Mouse (Mus musculus) lung, embryonic 16.5 days (tissue): ENCODE results near the gene Atl3. TPM values are rescaled to one million over a fixed set of nuclear protein-coding genes. Genes with fewer than 3 reads are reported as not detected.

ENCODE experiments used
- ATAC-seq: fragments of 200-750 bp; cut with Nextera tagmentation; 2 replicates; pipeline ENCODE4 v1.8.0; 2017; ENCODE audit warnings: low read depth, mild to moderate bottlenecking, moderate library complexity
- H3K27ac ChIP-seq: fragments of 300-500 bp; sonication (generic); 2 replicates; pipeline ENCODE4 v1.5.1; 2014; ENCODE audit warnings: mild to moderate bottlenecking, control low read depth, low read length
- H3K27me3 ChIP-seq: fragments of 300-500 bp; sonication (generic); 2 replicates; pipeline ENCODE4 v1.6.1; 2014; ENCODE audit warnings: low read depth, low read length, mixed read lengths; ENCODE audit not compliant: control insufficient read depth, insufficient read depth
- H3K36me3 ChIP-seq: fragments of 300-500 bp; sonication (generic); 2 replicates; pipeline ENCODE4 v1.6.1; 2014; ENCODE audit warnings: low read length; ENCODE audit not compliant: control insufficient read depth, insufficient read depth
- H3K4me1 ChIP-seq: fragments of 300-500 bp; sonication (generic); replicated peaks from 2 replicates; pipeline ENCODE4 v1.6.1; 2014; ENCODE audit warnings: low read length, mixed read lengths; ENCODE audit not compliant: control insufficient read depth, insufficient read depth
- H3K4me2 ChIP-seq: fragments of 300-500 bp; sonication (generic); 2 replicates; pipeline ENCODE4 v1.6.1; 2014; ENCODE audit warnings: low read depth, low read length, control low read depth
- H3K4me3 ChIP-seq: fragments of 300-500 bp; sonication (generic); 2 replicates; pipeline ENCODE4 v1.5.1; 2014; ENCODE audit warnings: mild to moderate bottlenecking, low read length, control low read depth
- H3K9ac ChIP-seq: fragments of 300-500 bp; sonication (generic); 2 replicates; pipeline ENCODE4 v1.6.1; 2014; ENCODE audit warnings: low read length, control low read depth
- H3K9me3 ChIP-seq: fragments of 300-500 bp; sonication (generic); 2 replicates; pipeline ENCODE4 v1.6.1; 2016; ENCODE audit warnings: low read length; ENCODE audit not compliant: control insufficient read depth
- WGBS: fragments of 180-500 bp; shearing (Covaris S2); extraction: QIAGEN DNeasy Blood & Tissue Kit; methylation state at CpG from one replicate; pipeline ENCODE4 v1.1.7; 2014; 5-methylcytosine and 5-hydroxymethylcytosine counted together
- polyA plus RNA-seq: library from polyadenylated mRNA; unstranded; fragments of >200 nt; fragmentation: Nextera tagmentation; extraction: Ambion mirVana; gene quantifications from 2 replicates; pipeline ENCODE4 v1.2.1, GENCODE M21; 2015

Gene Atl3
- polyA plus RNA-seq, 1 experiment from 2014 or later = 17.2 TPM

DNA sequence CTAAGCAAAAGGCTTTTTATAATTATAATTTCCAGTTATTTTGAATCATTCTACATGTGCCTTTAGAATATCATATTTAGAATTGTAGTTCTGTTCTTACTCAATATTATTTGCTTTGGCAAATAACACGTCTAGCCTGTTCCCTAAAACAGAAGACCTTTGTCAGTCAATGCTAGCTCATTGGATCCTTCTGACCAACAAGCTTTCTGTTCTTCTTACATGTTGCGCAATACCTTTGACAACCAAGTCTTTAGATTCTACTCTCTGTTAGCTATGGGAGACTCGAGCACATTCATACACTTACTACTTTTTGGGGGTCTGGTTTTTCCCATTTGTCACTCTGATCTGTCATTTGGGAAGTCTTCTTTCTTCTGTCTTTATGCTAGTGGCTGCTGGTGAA lies 27.8 kb downstream of the Atl3 start:
- H3K9me3 ChIP-seq = peaks cover 2% of the 10 kb centered on the region; the same call in 1 of the 2 replicates
- no peak overlapping the region for H3K4me2 ChIP-seq
- H3K27ac ChIP-seq = no peak overlapping the region
- no peaks in the 10 kb centered on the region for H3K4me1 ChIP-seq
- no peak overlapping the region for H3K9ac ChIP-seq
- ATAC-seq = no peak
- no peak overlapping the region for H3K4me3 ChIP-seq
- WGBS = 84% methylated on average over 3 of the region's 3 CpGs
- peaks cover 31% of the 10 kb centered on the region for H3K36me3 ChIP-seq
- no peaks in the 10 kb centered on the region for H3K27me3 ChIP-seq

DNA sequence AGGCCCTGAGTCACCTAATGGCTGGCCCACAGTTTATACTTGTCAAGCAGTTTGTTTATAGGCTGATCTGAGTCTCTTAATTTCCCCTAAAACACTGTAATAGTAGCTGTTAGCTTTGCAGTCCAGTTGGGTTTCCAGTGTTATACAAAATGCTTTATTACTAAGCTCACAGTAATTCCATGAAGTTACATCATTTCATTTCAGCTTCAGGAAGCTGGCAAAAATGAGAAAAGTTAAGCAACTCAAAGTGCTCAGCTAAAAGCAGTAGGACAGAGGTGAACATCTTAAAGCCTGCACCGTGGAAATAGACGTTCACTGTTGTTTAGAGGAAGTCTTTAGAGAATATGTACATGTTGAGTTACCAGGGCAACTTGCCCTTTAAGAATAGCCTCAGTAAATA lies 29.0 kb downstream of the Atl3 start:
- peaks cover 29% of the 10 kb centered on the region for H3K36me3 ChIP-seq
- no peak overlapping the region for H3K27ac ChIP-seq
- ATAC-seq = no peak
- H3K4me1 ChIP-seq = no peaks in the 10 kb centered on the region
- 94% methylated on average over 2 of the region's 2 CpGs for WGBS
- no peak overlapping the region for H3K9ac ChIP-seq
- H3K4me2 ChIP-seq = no peak overlapping the region
- no peak overlapping the region for H3K4me3 ChIP-seq
- no peaks in the 10 kb centered on the region for H3K27me3 ChIP-seq
- H3K9me3 ChIP-seq = peaks cover 2% of the 10 kb centered on the region; the same call in 1 of the 2 replicates

GRCm38 (mm10) chr19:7523292-7523691 lies 29.5 kb downstream of the Atl3 start:
- Histone ChIP-seq H3K9me3 (peaks cover 2% of the 10 kb centered on the region; the same call in 1 of the 2 replicates), H3K4me2 (no peak overlapping the region), H3K4me3 (no peak overlapping the region), H3K4me1 (no peaks in the 10 kb centered on the region), H3K9ac (no peak overlapping the region), H3K36me3 (peaks cover 28% of the 10 kb centered on the region), H3K27me3 (no peaks in the 10 kb centered on the region), H3K27ac (no peak overlapping the region)
- no peak for ATAC-seq
- 88% methylated on average over 1 of the region's 1 CpGs for WGBS

GRCm38 (mm10) chr19:7523781-7524180 lies 29.9 kb downstream of the Atl3 start:
- Histone ChIP-seq H3K4me1 (no peaks in the 10 kb centered on the region), H3K9me3 (peaks cover 2% of the 10 kb centered on the region; the same call in 1 of the 2 replicates)

DNA sequence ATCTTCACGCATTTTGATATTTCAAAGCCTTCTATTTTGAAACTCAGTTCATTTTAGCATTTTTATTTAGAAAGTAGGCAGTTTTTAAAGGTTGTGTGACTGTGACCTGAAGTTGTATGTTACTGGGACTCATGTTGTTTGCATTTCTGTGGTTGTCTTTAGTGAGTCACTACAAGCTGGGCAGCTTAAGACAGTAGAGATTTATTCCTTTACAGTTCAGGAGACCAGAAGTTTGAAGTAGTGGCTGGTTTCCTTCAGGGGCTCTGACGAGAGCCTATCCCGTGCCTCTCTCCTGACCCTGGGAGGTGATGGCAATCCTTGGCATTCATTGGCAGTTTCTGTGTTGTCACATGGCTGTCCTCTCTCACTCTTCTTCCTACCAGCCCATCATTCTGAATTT lies 31.0 kb downstream of the Atl3 start:
- no peak for ATAC-seq
- H3K27me3 ChIP-seq = no peaks in the 10 kb centered on the region
- no peak overlapping the region for H3K27ac ChIP-seq
- H3K36me3 ChIP-seq = peaks cover 31% of the 10 kb centered on the region
- H3K9ac ChIP-seq = no peak overlapping the region
- no peaks in the 10 kb centered on the region for H3K4me1 ChIP-seq
- no peak overlapping the region for H3K4me3 ChIP-seq
- 69% methylated on average over 3 of the region's 3 CpGs for WGBS
- H3K4me2 ChIP-seq = no peak overlapping the region
- H3K9me3 ChIP-seq = peaks cover 2% of the 10 kb centered on the region; the same call in 1 of the 2 replicates

More at GRCm38 (mm10) chr19:7523781-7524180, 29.9 kb downstream of the Atl3 start:
- Histone ChIP-seq H3K4me2 (no peak overlapping the region), H3K9ac (no peak overlapping the region), H3K27me3 (no peaks in the 10 kb centered on the region), H3K36me3 (peaks cover 28% of the 10 kb centered on the region), H3K4me3 (no peak overlapping the region), H3K27ac (no peak overlapping the region)
- ATAC-seq = no peak

- Histone ChIP-seq H3K27me3 (no peaks in the 10 kb centered on the region), H3K27ac (no peak overlapping the region), H3K4me1 (no peaks in the 10 kb centered on the region), H3K9ac (no peak overlapping the region), H3K4me3 (no peak overlapping the region), H3K36me3 (peaks cover 23% of the 10 kb centered on the region), H3K9me3 (no peaks in the 10 kb centered on the region), H3K4me2 (no peak overlapping the region)
- ATAC-seq = peak; percentile 52; the same call in 1 of the 2 replicates
- 53% methylated on average over 7 of the region's 7 CpGs for WGBS
Observed at GRCm38 (mm10) chr19:7528639-7529428, 35.0 kb downstream of the Atl3 start.

GRCm38 (mm10) chr19:7531906-7532305 lies 38.1 kb downstream of the Atl3 start:
- no peak overlapping the region for H3K27ac ChIP-seq
- no peak overlapping the region for H3K4me3 ChIP-seq
- no peaks in the 10 kb centered on the region for H3K9me3 ChIP-seq
- 91% methylated on average over 5 of the region's 5 CpGs for WGBS
- H3K9ac ChIP-seq = no peak overlapping the region
- no peaks in the 10 kb centered on the region for H3K27me3 ChIP-seq
- ATAC-seq = no peak
- peaks cover 27% of the 10 kb centered on the region for H3K36me3 ChIP-seq
- H3K4me1 ChIP-seq = no peaks in the 10 kb centered on the region
- no peak overlapping the region for H3K4me2 ChIP-seq

- H3K4me3 ChIP-seq = no peak overlapping the region
- H3K27me3 ChIP-seq = no peaks in the 10 kb centered on the region
- H3K9me3 ChIP-seq = no peaks in the 10 kb centered on the region
- 83% methylated on average over 5 of the region's 5 CpGs for WGBS
- H3K4me1 ChIP-seq = no peaks in the 10 kb centered on the region
- H3K36me3 ChIP-seq = peaks cover 24% of the 10 kb centered on the region
- no peak for ATAC-seq
- H3K9ac ChIP-seq = no peak overlapping the region
- no peak overlapping the region for H3K27ac ChIP-seq
- no peak overlapping the region for H3K4me2 ChIP-seq
Observed at GRCm38 (mm10) chr19:7533891-7534290, 40.1 kb downstream of the Atl3 start.

GRCm38 (mm10) chr19:7548924-7549323 lies 55.1 kb downstream of the Atl3 start:
- H3K4me1 ChIP-seq = peaks cover 15% of the 10 kb centered on the region; the same call in 1 of the 2 replicates
- H3K4me3 ChIP-seq = no peak overlapping the region
- H3K9ac ChIP-seq = no peak overlapping the region
- ATAC-seq = no peak
- H3K9me3 ChIP-seq = no peaks in the 10 kb centered on the region
- WGBS = 83% methylated on average over 3 of the region's 3 CpGs
- no peaks in the 10 kb centered on the region for H3K27me3 ChIP-seq
- H3K27ac ChIP-seq = no peak overlapping the region
- H3K36me3 ChIP-seq = no peaks in the 10 kb centered on the region
- no peak overlapping the region for H3K4me2 ChIP-seq
